Mouse (Mus musculus): ENCODE measurements around the gene Prkrip1. TPM values are rescaled to one million over a fixed set of nuclear protein-coding genes. Genes with fewer than 3 reads are reported as not detected.
"Not testable (repeated sequence)": the region's sequence is repeated elsewhere in the genome, so short reads cannot be mapped to it uniquely, and the experiment has no call there.

Gene Prkrip1
- polyA plus RNA-seq, 1 experiment from 2014 or later: 51.3 TPM

GRCm38 (mm10) chr5:136149134-136149576 lies 49.6 kb downstream of the Prkrip1 start:
- H3K4me2 ChIP-seq; H3K4me3 ChIP-seq (replicated peaks); H3K27me3 ChIP-seq; H3K36me3 ChIP-seq; H3K9ac ChIP-seq; H3K27ac ChIP-seq; ATAC-seq (replicated peaks; ENCODE audit: low FRiP score); H3K9me3 ChIP-seq (replicated peaks); H3K4me1 ChIP-seq: not testable (repeated sequence)
- 66% methylated on average over 5 of the region's 5 CpGs for WGBS

GRCm38 (mm10) chr5:136147704-136148103 lies 51.1 kb downstream of the Prkrip1 start:
- H3K27me3 ChIP-seq: no peaks in the 10 kb centered on the region
- no peak overlapping the region for H3K4me2 ChIP-seq
- ATAC-seq (replicated peaks; ENCODE audit: low FRiP score): no peak
- 71% methylated on average over 8 of the region's 8 CpGs for WGBS
- H3K9me3 ChIP-seq (replicated peaks): no peaks in the 10 kb centered on the region
- no peak overlapping the region for H3K27ac ChIP-seq
- H3K4me1 ChIP-seq: no peaks in the 10 kb centered on the region
- no peak overlapping the region for H3K4me3 ChIP-seq (replicated peaks)
- H3K9ac ChIP-seq: no peak overlapping the region
- H3K36me3 ChIP-seq: peaks cover 1% of the 10 kb centered on the region

GRCm38 (mm10) chr5:136146936-136147335 lies 51.8 kb downstream of the Prkrip1 start:
- no peak overlapping the region for H3K9ac ChIP-seq
- H3K4me1 ChIP-seq: no peaks in the 10 kb centered on the region
- ATAC-seq (replicated peaks; ENCODE audit: low FRiP score): no peak
- H3K4me2 ChIP-seq: no peak overlapping the region
- no peaks in the 10 kb centered on the region for H3K9me3 ChIP-seq (replicated peaks)
- peaks cover 9% of the 10 kb centered on the region for H3K36me3 ChIP-seq
- no peak overlapping the region for H3K4me3 ChIP-seq (replicated peaks)
- H3K27me3 ChIP-seq: no peaks in the 10 kb centered on the region
- WGBS: 93% methylated on average over 1 of the region's 1 CpGs
- no peak overlapping the region for H3K27ac ChIP-seq

- Histone ChIP-seq H3K27ac (no peak overlapping the region), H3K4me1 (no peaks in the 10 kb centered on the region), H3K9ac (no peak overlapping the region), H3K9me3 (replicated peaks) (no peaks in the 10 kb centered on the region), H3K27me3 (no peaks in the 10 kb centered on the region), H3K4me3 (replicated peaks) (no peak overlapping the region), H3K36me3 (peaks cover 30% of the 10 kb centered on the region), H3K4me2 (no peak overlapping the region)
- no peak for ATAC-seq (replicated peaks; ENCODE audit: low FRiP score)
- WGBS: 34% methylated on average over 12 of the region's 12 CpGs
Observed at GRCm38 (mm10) chr5:136144606-136145430, 53.9 kb downstream of the Prkrip1 start.

GRCm38 (mm10) chr5:136143161-136143755 lies 55.5 kb downstream of the Prkrip1 start:
- Histone ChIP-seq H3K36me3 (peaks cover 45% of the 10 kb centered on the region), H3K9ac (no peak overlapping the region), H3K4me3 (replicated peaks) (no peak overlapping the region), H3K4me1 (no peaks in the 10 kb centered on the region), H3K27ac (no peak overlapping the region), H3K27me3 (no peaks in the 10 kb centered on the region), H3K4me2 (no peak overlapping the region), H3K9me3 (replicated peaks) (no peaks in the 10 kb centered on the region)
- ATAC-seq (replicated peaks; ENCODE audit: low FRiP score): no peak
- 93% methylated on average over 6 of the region's 6 CpGs for WGBS

GRCm38 (mm10) chr5:136142746-136143145 lies 56.0 kb downstream of the Prkrip1 start:
- no peaks in the 10 kb centered on the region for H3K9me3 ChIP-seq (replicated peaks)
- no peak overlapping the region for H3K4me3 ChIP-seq (replicated peaks)
- no peak overlapping the region for H3K27ac ChIP-seq
- H3K4me1 ChIP-seq: peaks cover under 1% of the 10 kb centered on the region; the same call in 1 of the 2 replicates
- H3K9ac ChIP-seq: no peak overlapping the region
- ATAC-seq (replicated peaks; ENCODE audit: low FRiP score): no peak
- WGBS: 84% methylated on average over 5 of the region's 5 CpGs
- no peaks in the 10 kb centered on the region for H3K27me3 ChIP-seq
- peaks cover 45% of the 10 kb centered on the region for H3K36me3 ChIP-seq
- no peak overlapping the region for H3K4me2 ChIP-seq

- Histone ChIP-seq H3K27ac (no peak overlapping the region), H3K9me3 (replicated peaks) (no peaks in the 10 kb centered on the region), H3K4me3 (replicated peaks) (no peak overlapping the region), H3K4me1 (peaks cover 15% of the 10 kb centered on the region), H3K27me3 (no peaks in the 10 kb centered on the region), H3K9ac (no peak overlapping the region), H3K4me2 (no peak overlapping the region), H3K36me3 (peaks cover 45% of the 10 kb centered on the region)
- ATAC-seq (replicated peaks; ENCODE audit: low FRiP score): no peak
- WGBS: 92% methylated on average over 10 of the region's 10 CpGs
Observed at GRCm38 (mm10) chr5:136140057-136140482, 58.7 kb downstream of the Prkrip1 start.

- no peak overlapping the region for H3K9ac ChIP-seq
- ATAC-seq (replicated peaks; ENCODE audit: low FRiP score): no peak
- 94% methylated on average over 13 of the region's 13 CpGs for WGBS
- H3K27ac ChIP-seq: no peak overlapping the region
- H3K4me3 ChIP-seq (replicated peaks): no peak overlapping the region
- H3K4me2 ChIP-seq: no peak overlapping the region
- H3K4me1 ChIP-seq: peaks cover 22% of the 10 kb centered on the region
- H3K36me3 ChIP-seq: peaks cover 45% of the 10 kb centered on the region
- no peaks in the 10 kb centered on the region for H3K9me3 ChIP-seq (replicated peaks)
- no peaks in the 10 kb centered on the region for H3K27me3 ChIP-seq
Observed at GRCm38 (mm10) chr5:136139393-136139792, 59.4 kb downstream of the Prkrip1 start.

- 81% methylated on average over 13 of the region's 13 CpGs for WGBS
- H3K36me3 ChIP-seq: peaks cover 49% of the 10 kb centered on the region
Observed at GRCm38 (mm10) chr5:136137658-136138274, 61.0 kb downstream of the Prkrip1 start.

GRCm38 (mm10) chr5:136136292-136136990 lies 62.3 kb downstream of the Prkrip1 start:
- H3K27me3 ChIP-seq: no peaks in the 10 kb centered on the region
- H3K9ac ChIP-seq: peak overlapping the region; percentile 79
- H3K27ac ChIP-seq: peak overlapping the region; percentile 84
- H3K4me1 ChIP-seq: peaks cover 22% of the 10 kb centered on the region
- H3K36me3 ChIP-seq: peaks cover 48% of the 10 kb centered on the region
- no peak for ATAC-seq (replicated peaks; ENCODE audit: low FRiP score)
- no peaks in the 10 kb centered on the region for H3K9me3 ChIP-seq (replicated peaks)
- 5% methylated on average over 20 of the region's 20 CpGs for WGBS
- H3K4me3 ChIP-seq (replicated peaks): peak overlapping the region; percentile 73
- peak overlapping the region; percentile 71 for H3K4me2 ChIP-seq

More at GRCm38 (mm10) chr5:136137658-136138274, 61.0 kb downstream of the Prkrip1 start:
- Histone ChIP-seq H3K4me3 (replicated peaks) (no peak overlapping the region), H3K9me3 (replicated peaks) (no peaks in the 10 kb centered on the region), H3K27ac (no peak overlapping the region), H3K4me2 (no peak overlapping the region), H3K4me1 (peaks cover 22% of the 10 kb centered on the region), H3K27me3 (no peaks in the 10 kb centered on the region), H3K9ac (no peak overlapping the region)
- ATAC-seq (replicated peaks; ENCODE audit: low FRiP score): no peak

GRCm38 (mm10) chr5:136135571-136136291 lies 63.0 kb downstream of the Prkrip1 start, which contains the start of the genes Lrwd1 and Alkbh4:
Gene Lrwd1 (minus strand): TSS chr5:136136074.
Gene Alkbh4 (plus strand): TSS chr5:136136146.
- under 1% methylated on average over 60 of the region's 60 CpGs for WGBS
- Histone ChIP-seq H3K36me3 (peaks cover 44% of the 10 kb centered on the region), H3K9me3 (replicated peaks) (no peaks in the 10 kb centered on the region), H3K4me3 (replicated peaks) (peak within 1 kb of the TSS; percentile 73), H3K9ac (peak within 1 kb of the TSS; percentile 79), H3K4me2 (peak within 1 kb of the TSS; percentile 71), H3K27me3 (no peaks in the 10 kb centered on the region), H3K4me1 (peaks cover 22% of the 10 kb centered on the region), H3K27ac (peak within 1 kb of the TSS; percentile 84)
- peak; percentile 93 for ATAC-seq (replicated peaks; ENCODE audit: low FRiP score)

Measured in kidney, embryonic 15.5 days (tissue).